Mouse (Mus musculus) CD4-positive, CD25-positive, alpha-beta regulatory T cell, adult 2 months (primary cell): ENCODE data around the gene Hist4h4.

Experiments used
- DNase-seq: peaks from one replicate; pipeline ENCODE4 v3.0.0-alpha.2; 2012; ENCODE audit warnings: low read depth, low spot score

The Hist4h4 gene

GRCm38 (mm10) chr6:136803739-136804633 is at the start of gene Hist4h4:
Hist4h4 (minus strand) TSS chr6:136804415.
- peak; percentile 91 for DNase-seq

GRCm38 (mm10) chr6:136852762-136853161 is 48.5 kb upstream of the Hist4h4 start:
- peak; percentile 40 for DNase-seq

GRCm38 (mm10) chr6:136852348-136852747 is 48.1 kb upstream of the Hist4h4 start:
- no peak for DNase-seq

- DNase-seq, result no peak
Measured at GRCm38 (mm10) chr6:136850267-136850666, 46.1 kb upstream of the Hist4h4 start.

GRCm38 (mm10) chr6:136848971-136849370 is 44.8 kb upstream of the Hist4h4 start:
- DNase-seq, result no peak

- no peak for DNase-seq
Measured at GRCm38 (mm10) chr6:136848399-136848798, 44.2 kb upstream of the Hist4h4 start.

- DNase-seq, result peak; percentile 78
Measured at GRCm38 (mm10) chr6:136847790-136848189, 43.6 kb upstream of the Hist4h4 start.

GRCm38 (mm10) chr6:136847267-136847666 is 43.1 kb upstream of the Hist4h4 start:
- no peak for DNase-seq

- DNase-seq, result no peak
Measured at GRCm38 (mm10) chr6:136845706-136846480, 41.7 kb upstream of the Hist4h4 start.

GRCm38 (mm10) chr6:136844903-136845302 is 40.7 kb upstream of the Hist4h4 start:
- no peak for DNase-seq

GRCm38 (mm10) chr6:136837323-136837722 is 33.1 kb upstream of the Hist4h4 start:
- DNase-seq, result no peak

- no peak for DNase-seq
Measured at GRCm38 (mm10) chr6:136835352-136835751, 31.1 kb upstream of the Hist4h4 start, which contains the start of gene Smco3. Smco3 (minus strand) TSS chr6:136835452.

GRCm38 (mm10) chr6:136831712-136832111 is 27.5 kb upstream of the Hist4h4 start:
- peak; percentile 62 for DNase-seq

- no peak for DNase-seq
Measured at GRCm38 (mm10) chr6:136828681-136829080, 24.5 kb upstream of the Hist4h4 start.

- DNase-seq, result peak; percentile 97
Measured at GRCm38 (mm10) chr6:136827881-136828561, 23.8 kb upstream of the Hist4h4 start, which contains the start of gene Wbp11. Wbp11 (minus strand) TSS chr6:136828233.

- DNase-seq, result no peak
Measured at GRCm38 (mm10) chr6:136827516-136827880, 23.3 kb upstream of the Hist4h4 start, which contains the start of gene BC049715. BC049715 (plus strand) TSS chr6:136827626.

- DNase-seq, result no peak
Measured at GRCm38 (mm10) chr6:136827116-136827515, 22.9 kb upstream of the Hist4h4 start.

GRCm38 (mm10) chr6:136824987-136825386 is 20.8 kb upstream of the Hist4h4 start:
- no peak for DNase-seq

GRCm38 (mm10) chr6:136821086-136821485 is 16.9 kb upstream of the Hist4h4 start:
- DNase-seq, result no peak

GRCm38 (mm10) chr6:136820381-136820780 is 16.2 kb upstream of the Hist4h4 start:
- no peak for DNase-seq

- no peak for DNase-seq
Measured at GRCm38 (mm10) chr6:136817549-136817948, 13.3 kb upstream of the Hist4h4 start.

- DNase-seq, result no peak
Measured at GRCm38 (mm10) chr6:136816826-136817225, 12.6 kb upstream of the Hist4h4 start.
